Mouse (Mus musculus) embryonic facial prominence, embryonic 11.5 days (tissue): ENCODE measurements around the gene She. TPM values are rescaled to one million over a fixed set of nuclear protein-coding genes. Genes with fewer than 3 reads are reported as not detected.
A peak's percentile ranks its signal among the peaks of the same experiment; 100 is the strongest.

Experiments used
- ATAC-seq: fragments of 200-750 bp; cut with Nextera tagmentation; replicated peaks from 2 replicates; pipeline ENCODE4 v1.8.0; 2017; ENCODE audit warnings: low read depth; ENCODE audit not compliant: insufficient number of reproducible peaks, low FRiP score, low TSS enrichment
- DNase-seq: peaks from one replicate; pipeline ENCODE4 v3.0.0-alpha.2; 2015; ENCODE audit warnings: low spot score
- H3K27ac ChIP-seq: fragments of 300-500 bp; sonication (generic); replicated peaks from 2 replicates; pipeline ENCODE4 v1.5.1; 2014; ENCODE audit warnings: mild to moderate bottlenecking, low read depth, low read length, control low read depth
- H3K27me3 ChIP-seq: fragments of 300-500 bp; sonication (generic); 2 replicates; pipeline ENCODE4 v1.6.1; 2014; ENCODE audit warnings: mild to moderate bottlenecking, low read length, moderate library complexity, mixed read lengths; ENCODE audit not compliant: control insufficient read depth, insufficient read depth
- H3K36me3 ChIP-seq: fragments of 300-500 bp; sonication (generic); replicated peaks from 2 replicates; pipeline ENCODE4 v1.6.1; 2014; ENCODE audit warnings: low read depth, mild to moderate bottlenecking, low read length, moderate library complexity, mixed read lengths; ENCODE audit not compliant: control insufficient read depth, insufficient read depth
- H3K4me1 ChIP-seq: fragments of 300-500 bp; sonication (generic); 2 replicates; pipeline ENCODE4 v1.6.1; 2014; ENCODE audit warnings: low read length, mixed read lengths; ENCODE audit not compliant: control insufficient read depth, insufficient read depth
- H3K4me2 ChIP-seq: fragments of 300-500 bp; sonication (generic); 2 replicates; pipeline ENCODE4 v1.6.1; 2014; ENCODE audit warnings: low read depth, mild to moderate bottlenecking, control low read depth, low read length, moderate library complexity
- H3K4me3 ChIP-seq: fragments of 300-500 bp; sonication (generic); 2 replicates; pipeline ENCODE4 v1.5.1; 2014; ENCODE audit warnings: low read depth, low read length, control low read depth
- H3K9ac ChIP-seq: fragments of 300-500 bp; sonication (generic); replicated peaks from 2 replicates; pipeline ENCODE4 v1.6.1; 2014; ENCODE audit warnings: mild to moderate bottlenecking, control low read depth, low read length
- H3K9me3 ChIP-seq: fragments of 300-500 bp; sonication (generic); replicated peaks from 2 replicates; pipeline ENCODE4 v1.6.1; 2016; ENCODE audit warnings: mild to moderate bottlenecking, low read length, inconsistent platforms, mixed read lengths; ENCODE audit not compliant: control insufficient read depth
- WGBS: fragments of 180-500 bp; shearing (Covaris S2); extraction: QIAGEN DNeasy Blood & Tissue Kit; methylation state at CpG from one replicate; pipeline ENCODE4 v1.1.7; 2014; 5-methylcytosine and 5-hydroxymethylcytosine counted together
- polyA plus RNA-seq: library from polyadenylated mRNA; unstranded; fragments of >200 nt; fragmentation: Nextera tagmentation; extraction: Ambion mirVana; gene quantifications from 2 replicates; pipeline ENCODE4 v1.2.1, GENCODE M21; 2014

She gene
- polyA plus RNA-seq, 1 experiment from 2014 or later: 2.7 TPM

GRCm38 (mm10) chr3:89819897-89820296 is 11.3 kb upstream of the She start:
- no peak overlapping the region for H3K27ac ChIP-seq
- H3K4me1 ChIP-seq: no peaks in the 10 kb centered on the region
- H3K36me3 ChIP-seq: no peaks in the 10 kb centered on the region
- no peak overlapping the region for H3K4me2 ChIP-seq
- H3K9ac ChIP-seq: no peak overlapping the region
- no peak overlapping the region for H3K4me3 ChIP-seq
- H3K9me3 ChIP-seq: no peaks in the 10 kb centered on the region
- no peak for ATAC-seq
- DNase-seq: no peak
- 69% methylated on average over 7 of the region's 7 CpGs for WGBS
- no peaks in the 10 kb centered on the region for H3K27me3 ChIP-seq

- no peaks in the 10 kb centered on the region for H3K36me3 ChIP-seq
- H3K4me1 ChIP-seq: no peaks in the 10 kb centered on the region
- ATAC-seq (no peak), DNase-seq (no peak)
- 86% methylated on average over 12 of the region's 12 CpGs for WGBS
- H3K4me2 ChIP-seq: no peak overlapping the region
- no peaks in the 10 kb centered on the region for H3K9me3 ChIP-seq
- H3K27me3 ChIP-seq: no peaks in the 10 kb centered on the region
- H3K27ac ChIP-seq: no peak overlapping the region
- no peak overlapping the region for H3K4me3 ChIP-seq
- no peak overlapping the region for H3K9ac ChIP-seq
These were observed 10.7 kb upstream of the She start for GRCm38 (mm10) chr3:89820311-89821095.

- Histone ChIP-seq H3K4me2 (no peak overlapping the region), H3K27ac (no peak overlapping the region), H3K27me3 (no peaks in the 10 kb centered on the region), H3K9me3 (no peaks in the 10 kb centered on the region), H3K4me1 (no peaks in the 10 kb centered on the region), H3K9ac (no peak overlapping the region), H3K36me3 (no peaks in the 10 kb centered on the region), H3K4me3 (no peak overlapping the region)
- ATAC-seq (no peak), DNase-seq (no peak)
- whole genome bisulfite sequencing: 84% methylated on average over 11 of the region's 11 CpGs
These were observed 10.1 kb upstream of the She start for GRCm38 (mm10) chr3:89821096-89821513.

GRCm38 (mm10) chr3:89821548-89822480 is 9.4 kb upstream of the She start:
- 77% methylated on average over 10 of the region's 10 CpGs for WGBS
- no peaks in the 10 kb centered on the region for H3K27me3 ChIP-seq
- ATAC-seq (no peak), DNase-seq (no peak)
- no peaks in the 10 kb centered on the region for H3K36me3 ChIP-seq
- no peak overlapping the region for H3K4me3 ChIP-seq
- no peak overlapping the region for H3K4me2 ChIP-seq
- H3K27ac ChIP-seq: no peak overlapping the region
- no peaks in the 10 kb centered on the region for H3K9me3 ChIP-seq
- H3K4me1 ChIP-seq: no peaks in the 10 kb centered on the region
- H3K9ac ChIP-seq: no peak overlapping the region

GRCm38 (mm10) chr3:89823594-89823993 is 7.6 kb upstream of the She start:
- Histone ChIP-seq H3K9ac (no peak overlapping the region), H3K4me2 (no peak overlapping the region), H3K4me1 (no peaks in the 10 kb centered on the region), H3K27me3 (no peaks in the 10 kb centered on the region), H3K9me3 (no peaks in the 10 kb centered on the region), H3K4me3 (no peak overlapping the region), H3K36me3 (no peaks in the 10 kb centered on the region), H3K27ac (no peak overlapping the region)
- no peak for DNase-seq
- WGBS: 61% methylated on average over 2 of the region's 2 CpGs
- ATAC-seq: no peak

- Histone ChIP-seq H3K9ac (no peak overlapping the region), H3K9me3 (no peaks in the 10 kb centered on the region), H3K4me3 (no peak overlapping the region), H3K27ac (no peak overlapping the region), H3K4me2 (no peak overlapping the region), H3K4me1 (peaks cover 3% of the 10 kb centered on the region), H3K27me3 (peaks cover 19% of the 10 kb centered on the region), H3K36me3 (no peaks in the 10 kb centered on the region)
- WGBS: 74% methylated on average over 3 of the region's 3 CpGs
- DNase-seq (no peak), ATAC-seq (no peak)
These were observed 4.9 kb upstream of the She start for GRCm38 (mm10) chr3:89826295-89826694.

GRCm38 (mm10) chr3:89835362-89835761 is 4.2 kb downstream of the She start:
- WGBS: 44% methylated on average over 8 of the region's 8 CpGs
- no peak for ATAC-seq

GRCm38 (mm10) chr3:89842258-89842657 is 11.1 kb downstream of the She start:
- no peak overlapping the region for H3K9ac ChIP-seq
- H3K27me3 ChIP-seq: no peaks in the 10 kb centered on the region
- H3K36me3 ChIP-seq: no peaks in the 10 kb centered on the region
- no peak overlapping the region for H3K4me3 ChIP-seq
- no peak overlapping the region for H3K27ac ChIP-seq
- peak; percentile 36 for DNase-seq
- no peaks in the 10 kb centered on the region for H3K9me3 ChIP-seq
- whole genome bisulfite sequencing: 76% methylated on average over 4 of the region's 4 CpGs
- no peaks in the 10 kb centered on the region for H3K4me1 ChIP-seq
- no peak for ATAC-seq
- no peak overlapping the region for H3K4me2 ChIP-seq

More at GRCm38 (mm10) chr3:89835362-89835761, 4.2 kb downstream of the She start:
- Histone ChIP-seq H3K4me3 (no peak overlapping the region), H3K36me3 (no peaks in the 10 kb centered on the region), H3K4me2 (no peak overlapping the region), H3K27ac (no peak overlapping the region), H3K9ac (no peak overlapping the region), H3K4me1 (peaks cover 3% of the 10 kb centered on the region), H3K27me3 (peaks cover 24% of the 10 kb centered on the region), H3K9me3 (no peaks in the 10 kb centered on the region)
- DNase-seq: no peak
